Mouse (Mus musculus) hindbrain, embryonic 11.5 days (tissue): ENCODE results near the gene Irgm2. TPM values are rescaled to one million over a fixed set of nuclear protein-coding genes. Genes with fewer than 3 reads are reported as not detected.
"Not testable (repeated sequence)": the region's sequence is repeated elsewhere in the genome, so short reads cannot be mapped to it uniquely, and the experiment has no call there.

Source experiments
- ATAC-seq: fragments of 200-750 bp; cut with Nextera tagmentation; 2 replicates; pipeline ENCODE4 v1.8.0; 2017; ENCODE audit warnings: mild to moderate bottlenecking, moderate TSS enrichment, moderate library complexity; ENCODE audit not compliant: low FRiP score
- DNase-seq: peaks from one replicate; pipeline ENCODE4 v3.0.0-alpha.2; 2015; ENCODE audit warnings: low spot score
- H3K27ac ChIP-seq: fragments of 300-500 bp; sonication (generic); 2 replicates; pipeline ENCODE4 v1.5.1; 2014; ENCODE audit warnings: mild to moderate bottlenecking, low read depth, low read length
- H3K27me3 ChIP-seq: fragments of 300-500 bp; sonication (generic); 2 replicates; pipeline ENCODE4 v1.6.1; 2014; ENCODE audit warnings: mild to moderate bottlenecking, low read length, moderate library complexity, mixed read lengths; ENCODE audit not compliant: control insufficient read depth, insufficient read depth
- H3K36me3 ChIP-seq: fragments of 300-500 bp; sonication (generic); 2 replicates; pipeline ENCODE4 v1.6.1; 2014; ENCODE audit warnings: mild to moderate bottlenecking, low read length, moderate library complexity, mixed read lengths; ENCODE audit not compliant: control insufficient read depth, insufficient read depth
- H3K4me1 ChIP-seq: fragments of 300-500 bp; sonication (generic); replicated peaks from 2 replicates; pipeline ENCODE4 v1.6.1; 2014; ENCODE audit warnings: low read length, mixed read lengths; ENCODE audit not compliant: control insufficient read depth, insufficient read depth
- H3K4me2 ChIP-seq: fragments of 300-500 bp; sonication (generic); replicated peaks from 2 replicates; pipeline ENCODE4 v1.6.1; 2014; ENCODE audit warnings: mild to moderate bottlenecking, low read depth, low read length
- H3K4me3 ChIP-seq: fragments of 300-500 bp; sonication (generic); 2 replicates; pipeline ENCODE4 v1.5.1; 2014; ENCODE audit warnings: low read depth, low read length
- H3K9ac ChIP-seq: fragments of 300-500 bp; sonication (generic); 2 replicates; pipeline ENCODE4 v1.6.1; 2014; ENCODE audit warnings: low read depth, low read length
- H3K9me3 ChIP-seq: fragments of 300-500 bp; sonication (generic); 2 replicates; pipeline ENCODE4 v1.6.1; 2016; ENCODE audit warnings: low read length; ENCODE audit not compliant: control insufficient read depth
- WGBS: fragments of 180-500 bp; shearing (Covaris S2); extraction: QIAGEN DNeasy Blood & Tissue Kit; methylation state at CpG from one replicate; pipeline ENCODE4 v1.1.7; 2014; 5-methylcytosine and 5-hydroxymethylcytosine counted together
- polyA plus RNA-seq: library from polyadenylated mRNA; unstranded; fragments of >200 nt; fragmentation: Nextera tagmentation; extraction: Ambion mirVana; gene quantifications from 2 replicates; pipeline ENCODE4 v1.2.1, GENCODE M21; 2014

The Irgm2 gene
- polyA plus RNA-seq = 0.71 and 1.3 TPM in 2 replicates

GRCm38 (mm10) chr11:58199229-58200037 is at the start of gene Irgm2, which contains the start of gene Igtp:
Gene Irgm2, plus strand, starts transcription at chr11:58199618.
Gene Igtp, plus strand, starts transcription at chr11:58199556.
- Histone ChIP-seq H3K4me3 (peak within 1 kb of the TSS; percentile 31), H3K9ac (peak within 1 kb of the TSS; percentile 25), H3K4me2 (peak within 1 kb of the TSS; percentile 51)
- not testable (repeated sequence) for H3K9me3 ChIP-seq, ATAC-seq, H3K4me1 ChIP-seq, H3K36me3 ChIP-seq, H3K27ac ChIP-seq, H3K27me3 ChIP-seq
- peak; percentile 58 for DNase-seq
- WGBS = 9% methylated on average over 13 of the region's 15 CpGs

- 95% methylated on average over 9 of the region's 9 CpGs for WGBS
- Histone ChIP-seq H3K4me1 (no peaks in the 10 kb centered on the region), H3K27me3 (no peaks in the 10 kb centered on the region), H3K9me3 (no peaks in the 10 kb centered on the region), H3K9ac (no peak overlapping the region), H3K4me3 (no peak overlapping the region), H3K27ac (no peak overlapping the region), H3K36me3 (0 out of 2 replicates have a peak, but pooled peaks cover 3% of the 10 kb centered on the region), H3K4me2 (no peak overlapping the region)
- ATAC-seq (no peak), DNase-seq (no peak)
Observed at GRCm38 (mm10) chr11:58155458-58155857, 44.0 kb upstream of the Irgm2 start.

DNA sequence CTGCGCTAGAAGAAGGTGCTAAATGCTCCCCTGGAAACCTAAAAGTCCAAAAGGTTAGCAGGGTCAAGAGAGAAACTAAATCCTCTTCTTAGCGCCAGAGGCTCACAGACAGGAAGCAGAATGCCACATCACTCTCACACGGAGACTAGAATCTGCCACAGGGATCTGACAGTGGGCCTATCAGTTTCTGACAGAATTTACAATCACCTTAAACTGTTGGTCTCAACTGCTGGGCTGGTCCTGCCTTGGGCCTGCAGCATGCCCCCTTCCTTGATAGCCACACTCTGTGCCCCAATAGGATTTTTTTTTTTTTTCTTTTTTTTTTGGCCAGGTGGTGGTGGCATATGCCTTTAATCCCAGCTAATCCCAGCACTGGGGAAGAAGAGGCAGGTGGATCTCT is 42.5 kb upstream of the Irgm2 start:
- Histone ChIP-seq H3K4me3 (no peak overlapping the region), H3K27me3 (no peaks in the 10 kb centered on the region), H3K36me3 (0 out of 2 replicates have a peak, but pooled peaks cover 3% of the 10 kb centered on the region), H3K27ac (no peak overlapping the region), H3K9me3 (no peaks in the 10 kb centered on the region), H3K4me1 (no peaks in the 10 kb centered on the region), H3K4me2 (no peak overlapping the region), H3K9ac (no peak overlapping the region)
- ATAC-seq = no peak
- no peak for DNase-seq
- WGBS = 82% methylated on average over 3 of the region's 3 CpGs

GRCm38 (mm10) chr11:58165072-58165471 is 34.3 kb upstream of the Irgm2 start:
- H3K4me2 ChIP-seq = no peak overlapping the region
- peak; percentile 9 for DNase-seq
- peaks cover 3% of the 10 kb centered on the region; the same call in 1 of the 2 replicates for H3K36me3 ChIP-seq
- 96% methylated on average over 2 of the region's 2 CpGs for WGBS
- H3K27me3 ChIP-seq = no peaks in the 10 kb centered on the region
- H3K4me3 ChIP-seq = no peak overlapping the region
- no peaks in the 10 kb centered on the region for H3K9me3 ChIP-seq
- no peak overlapping the region for H3K9ac ChIP-seq
- no peak for ATAC-seq
- no peaks in the 10 kb centered on the region for H3K4me1 ChIP-seq
- H3K27ac ChIP-seq = no peak overlapping the region

DNA sequence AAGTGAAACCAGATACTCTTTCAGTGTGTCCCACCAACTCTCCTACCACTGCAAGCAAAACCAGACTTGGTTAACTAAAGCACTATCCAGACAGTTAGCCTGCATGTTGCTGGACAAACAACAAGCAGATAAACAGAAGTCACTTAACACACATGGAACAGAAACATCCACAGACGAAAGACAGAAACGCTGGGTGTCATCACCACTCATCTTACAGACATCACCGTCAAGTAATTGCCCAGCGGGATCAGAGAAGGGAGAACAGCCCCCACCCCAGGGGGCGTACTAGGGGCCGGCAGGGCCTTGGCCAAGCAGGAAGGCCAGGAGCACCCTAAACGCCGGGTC is 31.6 kb upstream of the Irgm2 start:
- WGBS = under 1% methylated on average over 8 of the region's 8 CpGs
- H3K4me1 ChIP-seq = no peaks in the 10 kb centered on the region; the same call in 1 of the 2 replicates
- H3K27ac ChIP-seq = no peak overlapping the region
- ATAC-seq (no peak), DNase-seq (no peak)
- peak overlapping the region; percentile 72 for H3K4me3 ChIP-seq
- peak overlapping the region; percentile 71 for H3K9ac ChIP-seq
- peak overlapping the region; percentile 76 for H3K4me2 ChIP-seq
- no peaks in the 10 kb centered on the region for H3K27me3 ChIP-seq
- peaks cover 3% of the 10 kb centered on the region; the same call in 1 of the 2 replicates for H3K36me3 ChIP-seq
- no peaks in the 10 kb centered on the region for H3K9me3 ChIP-seq

- peak; percentile 82 for ATAC-seq
- Histone ChIP-seq H3K27me3 (no peaks in the 10 kb centered on the region), H3K4me2 (peak within 1 kb of the TSS; percentile 76), H3K4me3 (peak within 1 kb of the TSS; percentile 72), H3K4me1 (no peaks in the 10 kb centered on the region; the same call in 1 of the 2 replicates), H3K27ac (no peak within 1 kb of the TSS), H3K9ac (peak within 1 kb of the TSS; percentile 71), H3K9me3 (no peaks in the 10 kb centered on the region), H3K36me3 (peaks cover 3% of the 10 kb centered on the region; the same call in 1 of the 2 replicates)
- peak; percentile 93 for DNase-seq
- 1% methylated on average over 67 of the region's 71 CpGs for WGBS
Observed at GRCm38 (mm10) chr11:58168167-58168915, 31.1 kb upstream of the Irgm2 start, which contains the start of gene Gemin5. Gene Gemin5, minus strand, starts transcription at chr11:58168539.

- Histone ChIP-seq H3K27ac (no peak overlapping the region), H3K36me3 (peaks cover 3% of the 10 kb centered on the region; the same call in 1 of the 2 replicates), H3K27me3 (no peaks in the 10 kb centered on the region), H3K4me3 (no peak overlapping the region), H3K9me3 (no peaks in the 10 kb centered on the region), H3K9ac (no peak overlapping the region), H3K4me1 (no peaks in the 10 kb centered on the region; the same call in 1 of the 2 replicates), H3K4me2 (no peak overlapping the region)
- ATAC-seq (no peak), DNase-seq (no peak)
- 85% methylated on average over 4 of the region's 4 CpGs for WGBS
Observed at GRCm38 (mm10) chr11:58169666-58170065, 29.8 kb upstream of the Irgm2 start.

GRCm38 (mm10) chr11:58171459-58172091 is 27.8 kb upstream of the Irgm2 start, which contains the start of gene Mrpl22:
Gene Mrpl22, plus strand, starts transcription at chr11:58171661.
- Histone ChIP-seq H3K36me3 (peaks cover 5% of the 10 kb centered on the region), H3K4me2 (peak within 1 kb of the TSS; percentile 59), H3K27me3 (no peaks in the 10 kb centered on the region), H3K9ac (peak within 1 kb of the TSS; percentile 75), H3K27ac (no peak within 1 kb of the TSS), H3K4me1 (no peaks in the 10 kb centered on the region; the same call in 1 of the 2 replicates), H3K9me3 (no peaks in the 10 kb centered on the region), H3K4me3 (peak within 1 kb of the TSS; percentile 71)
- peak; percentile 78 for ATAC-seq
- 1% methylated on average over 34 of the region's 34 CpGs for WGBS
- peak; percentile 99 for DNase-seq
